Mouse (Mus musculus) stomach, embryonic 16.5 days (tissue): ENCODE results near the gene Strn3. TPM values are rescaled to one million over a fixed set of nuclear protein-coding genes. Genes with fewer than 3 reads are reported as not detected.

Experiments
- ATAC-seq: fragments of 200-750 bp; cut with Nextera tagmentation; 2 replicates; pipeline ENCODE4 v1.8.0; 2017; ENCODE audit warnings: moderate number of reproducible peaks, moderate TSS enrichment; ENCODE audit not compliant: insufficient read depth, low FRiP score
- H3K27ac ChIP-seq: fragments of 300-500 bp; sonication (generic); 2 replicates; pipeline ENCODE4 v1.5.1; 2014; ENCODE audit warnings: low read length
- H3K27me3 ChIP-seq: fragments of 300-500 bp; sonication (generic); 2 replicates; pipeline ENCODE4 v1.6.1; 2014; ENCODE audit warnings: low read length, control low read depth, mixed read lengths; ENCODE audit not compliant: control insufficient read depth, insufficient read depth
- H3K36me3 ChIP-seq: fragments of 300-500 bp; sonication (generic); 2 replicates; pipeline ENCODE4 v1.6.1; 2014; ENCODE audit warnings: low read length; ENCODE audit not compliant: control insufficient read depth, insufficient read depth
- H3K4me1 ChIP-seq: fragments of 300-500 bp; sonication (generic); 2 replicates; pipeline ENCODE4 v1.6.1; 2014; ENCODE audit warnings: low read length, control low read depth, mixed read lengths; ENCODE audit not compliant: control insufficient read depth, insufficient read depth
- H3K4me2 ChIP-seq: fragments of 300-500 bp; sonication (generic); 2 replicates; pipeline ENCODE4 v1.6.1; 2014; ENCODE audit warnings: low read depth, low read length, mixed read lengths
- H3K4me3 ChIP-seq: fragments of 300-500 bp; sonication (generic); replicated peaks from 2 replicates; pipeline ENCODE4 v1.5.1; 2014; ENCODE audit warnings: mild to moderate bottlenecking, low read length
- H3K9ac ChIP-seq: fragments of 300-500 bp; sonication (generic); 2 replicates; pipeline ENCODE4 v1.6.1; 2014; ENCODE audit warnings: low read length
- H3K9me3 ChIP-seq: fragments of 300-500 bp; sonication (generic); replicated peaks from 2 replicates; pipeline ENCODE4 v1.6.1; 2016; ENCODE audit warnings: low read length, control low read depth; ENCODE audit not compliant: control insufficient read depth
- WGBS: fragments of 180-500 bp; shearing (Covaris S2); extraction: QIAGEN DNeasy Blood & Tissue Kit; methylation state at CpG from one replicate; pipeline ENCODE4 v1.1.7; 2014; 5-methylcytosine and 5-hydroxymethylcytosine counted together
- polyA plus RNA-seq: library from polyadenylated mRNA; unstranded; fragments of >200 nt; fragmentation: Nextera tagmentation; extraction: Ambion mirVana; gene quantifications from 2 replicates; pipeline ENCODE4 v1.2.1, GENCODE M21; 2015

Strn3 gene
- polyA plus RNA-seq, 1 experiment from 2014 or later: 28.4 TPM

DNA sequence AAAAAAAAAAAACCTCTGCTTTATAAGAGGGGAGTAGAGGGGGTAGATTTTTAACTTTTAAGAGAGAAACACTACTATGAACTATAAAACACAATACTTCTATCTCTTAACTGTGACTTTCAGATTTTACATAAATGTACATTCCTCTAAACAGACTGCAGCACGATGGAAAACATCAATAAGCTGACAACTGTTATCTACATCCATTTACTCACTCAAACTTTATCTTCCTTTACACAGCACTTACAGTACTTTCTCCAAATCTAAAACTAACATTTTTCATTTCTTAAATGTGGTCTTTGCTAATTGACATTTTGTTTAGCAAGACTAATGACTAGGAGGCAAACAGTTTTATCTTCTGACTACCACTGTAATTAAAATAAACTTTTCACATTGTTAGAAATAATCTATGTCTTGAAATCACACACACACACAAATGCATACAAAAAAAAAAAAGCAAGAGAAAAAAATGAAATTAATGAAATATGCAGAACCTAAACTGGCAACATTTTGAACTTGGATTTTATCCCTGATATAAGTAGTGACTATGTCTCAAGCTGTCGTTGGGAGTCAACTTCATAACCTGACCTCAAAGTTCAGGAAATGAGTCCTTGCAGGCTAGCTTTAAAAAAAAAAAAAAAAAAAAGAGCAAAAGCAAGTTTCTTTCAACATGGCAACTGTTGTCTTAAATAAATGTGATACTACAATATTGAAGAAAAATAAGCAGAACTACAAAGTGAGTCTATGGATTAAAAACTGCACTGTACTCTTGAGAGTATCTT is 54.8 kb downstream of the Strn3 start:
- 22% methylated on average over 2 of the region's 2 CpGs for WGBS
- no peak overlapping the region for H3K4me2 ChIP-seq
- no peaks in the 10 kb centered on the region for H3K4me1 ChIP-seq
- no peak overlapping the region for H3K9ac ChIP-seq
- no peaks in the 10 kb centered on the region for H3K9me3 ChIP-seq
- H3K27me3 ChIP-seq: no peaks in the 10 kb centered on the region
- ATAC-seq: no peak
- H3K36me3 ChIP-seq: no peaks in the 10 kb centered on the region
- H3K4me3 ChIP-seq: no peak overlapping the region
- H3K27ac ChIP-seq: no peak overlapping the region

DNA sequence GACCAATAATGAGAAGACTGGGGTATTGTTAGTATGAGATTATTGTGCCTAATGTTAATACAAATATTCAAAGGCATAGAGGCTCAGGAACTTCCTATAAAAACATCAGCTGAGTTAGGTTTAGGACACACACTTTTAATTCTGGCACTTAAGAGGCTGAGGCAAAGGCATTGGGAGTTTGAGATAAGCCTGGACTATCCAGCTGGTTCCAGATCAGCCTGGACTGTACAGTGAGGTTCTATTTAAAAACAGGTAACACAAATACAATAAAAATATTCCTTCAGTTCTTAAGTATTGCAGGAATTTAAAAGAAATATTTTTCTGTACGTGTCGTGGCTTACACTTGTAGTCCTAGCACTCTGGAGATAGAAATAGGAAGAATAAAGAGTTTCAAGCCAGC is 55.4 kb downstream of the Strn3 start:
- Histone ChIP-seq H3K9ac (no peak overlapping the region), H3K4me3 (no peak overlapping the region), H3K27me3 (no peaks in the 10 kb centered on the region), H3K4me1 (no peaks in the 10 kb centered on the region), H3K9me3 (no peaks in the 10 kb centered on the region), H3K27ac (no peak overlapping the region), H3K36me3 (no peaks in the 10 kb centered on the region), H3K4me2 (no peak overlapping the region)
- ATAC-seq: no peak
- WGBS: 77% methylated on average over 2 of the region's 2 CpGs

GRCm38 (mm10) chr12:51633481-51633880 is 58.2 kb downstream of the Strn3 start:
- H3K27me3 ChIP-seq: no peaks in the 10 kb centered on the region
- no peak overlapping the region for H3K4me2 ChIP-seq
- H3K9me3 ChIP-seq: no peaks in the 10 kb centered on the region
- no peaks in the 10 kb centered on the region for H3K4me1 ChIP-seq
- WGBS: 67% methylated on average over 4 of the region's 4 CpGs
- no peak overlapping the region for H3K4me3 ChIP-seq
- no peak overlapping the region for H3K27ac ChIP-seq
- H3K36me3 ChIP-seq: no peaks in the 10 kb centered on the region
- no peak for ATAC-seq
- no peak overlapping the region for H3K9ac ChIP-seq

- ATAC-seq: no peak
These were observed 68.4 kb downstream of the Strn3 start for GRCm38 (mm10) chr12:51623366-51623694.

DNA sequence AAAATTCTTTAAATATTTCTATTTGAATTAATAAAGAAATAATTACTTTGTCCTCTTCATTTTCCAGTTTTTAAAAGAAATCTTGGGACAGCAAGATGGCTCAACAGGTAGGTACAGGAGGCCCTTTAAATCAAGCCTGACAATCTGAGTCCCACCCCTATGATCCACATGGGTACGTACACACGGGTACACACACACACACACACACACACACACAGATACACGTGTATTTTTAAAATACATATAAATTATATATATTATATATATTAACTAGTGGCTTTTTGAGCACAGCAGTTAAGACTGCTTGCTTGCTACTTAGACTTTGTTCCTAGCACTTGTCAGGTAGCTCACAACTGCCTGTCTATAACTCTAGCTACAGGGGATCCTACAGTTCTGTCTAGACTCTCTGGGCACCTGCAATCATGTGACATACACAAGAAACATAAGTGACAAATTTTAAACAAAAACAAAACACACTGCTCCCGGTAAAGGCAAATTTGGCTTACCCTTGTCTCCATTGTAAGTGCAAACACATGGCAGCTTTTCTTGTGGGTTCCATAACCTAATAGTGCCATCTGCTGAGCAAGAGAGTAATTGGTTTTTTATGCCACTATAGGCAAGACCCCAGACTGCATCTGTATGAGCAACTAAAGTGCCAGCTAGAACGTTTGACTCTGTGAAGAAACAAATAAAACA is 68.9 kb downstream of the Strn3 start:
- Histone ChIP-seq H3K27ac (no peak overlapping the region), H3K9me3 (no peaks in the 10 kb centered on the region), H3K36me3 (peaks cover 11% of the 10 kb centered on the region; the same call in 1 of the 2 replicates), H3K4me2 (no peak overlapping the region), H3K27me3 (no peaks in the 10 kb centered on the region), H3K4me1 (no peaks in the 10 kb centered on the region), H3K9ac (no peak overlapping the region), H3K4me3 (no peak overlapping the region)
- no peak for ATAC-seq
- 83% methylated on average over 5 of the region's 5 CpGs for WGBS

More at GRCm38 (mm10) chr12:51623366-51623694, 68.4 kb downstream of the Strn3 start:
- no peaks in the 10 kb centered on the region for H3K9me3 ChIP-seq
- H3K27me3 ChIP-seq: no peaks in the 10 kb centered on the region
- no peak overlapping the region for H3K9ac ChIP-seq
- H3K4me2 ChIP-seq: no peak overlapping the region
- H3K27ac ChIP-seq: no peak overlapping the region
- H3K4me1 ChIP-seq: no peaks in the 10 kb centered on the region
- peaks cover 11% of the 10 kb centered on the region; the same call in 1 of the 2 replicates for H3K36me3 ChIP-seq
- H3K4me3 ChIP-seq: no peak overlapping the region

GRCm38 (mm10) chr12:51621161-51621560 is 70.5 kb downstream of the Strn3 start:
- no peak for ATAC-seq
- no peaks in the 10 kb centered on the region for H3K27me3 ChIP-seq

GRCm38 (mm10) chr12:51620572-51620971 is 71.1 kb downstream of the Strn3 start:
- Histone ChIP-seq H3K9ac (no peak overlapping the region), H3K4me3 (no peak overlapping the region), H3K9me3 (no peaks in the 10 kb centered on the region), H3K27ac (no peak overlapping the region), H3K27me3 (no peaks in the 10 kb centered on the region), H3K36me3 (peaks cover 19% of the 10 kb centered on the region; the same call in 1 of the 2 replicates), H3K4me1 (no peaks in the 10 kb centered on the region), H3K4me2 (no peak overlapping the region)
- ATAC-seq: no peak

More at GRCm38 (mm10) chr12:51621161-51621560, 70.5 kb downstream of the Strn3 start:
- H3K9ac ChIP-seq: no peak overlapping the region
- H3K36me3 ChIP-seq: peaks cover 18% of the 10 kb centered on the region; the same call in 1 of the 2 replicates
- H3K9me3 ChIP-seq: no peaks in the 10 kb centered on the region
- no peaks in the 10 kb centered on the region for H3K4me1 ChIP-seq
- 88% methylated on average over 5 of the region's 5 CpGs for WGBS
- H3K27ac ChIP-seq: no peak overlapping the region
- no peak overlapping the region for H3K4me2 ChIP-seq
- no peak overlapping the region for H3K4me3 ChIP-seq

DNA sequence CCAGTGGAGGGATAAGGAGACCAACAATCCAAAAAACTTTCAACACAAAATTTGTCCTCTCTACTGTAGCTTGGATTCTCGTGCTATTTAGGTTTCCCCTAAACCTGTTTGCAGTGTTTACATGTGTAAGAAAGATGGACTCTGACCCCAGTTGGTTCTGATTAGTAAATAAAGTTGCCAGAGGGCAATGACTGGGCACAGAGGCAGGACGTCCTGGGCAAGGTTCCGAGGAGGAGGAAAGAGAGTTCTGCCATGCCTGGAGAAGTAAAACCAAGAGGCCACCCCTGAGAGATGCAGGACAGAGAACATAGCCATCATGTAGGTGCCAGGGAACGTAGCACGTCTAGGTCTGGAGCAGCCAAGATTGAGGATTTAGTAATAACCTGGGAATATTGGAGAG is 79.3 kb downstream of the Strn3 start:
- Histone ChIP-seq H3K4me2 (no peak overlapping the region), H3K27me3 (no peaks in the 10 kb centered on the region), H3K4me1 (no peaks in the 10 kb centered on the region), H3K4me3 (no peak overlapping the region), H3K36me3 (peaks cover 12% of the 10 kb centered on the region; the same call in 1 of the 2 replicates), H3K9me3 (no peaks in the 10 kb centered on the region), H3K27ac (no peak overlapping the region), H3K9ac (no peak overlapping the region)
- no peak for ATAC-seq
- 82% methylated on average over 5 of the region's 5 CpGs for WGBS

DNA sequence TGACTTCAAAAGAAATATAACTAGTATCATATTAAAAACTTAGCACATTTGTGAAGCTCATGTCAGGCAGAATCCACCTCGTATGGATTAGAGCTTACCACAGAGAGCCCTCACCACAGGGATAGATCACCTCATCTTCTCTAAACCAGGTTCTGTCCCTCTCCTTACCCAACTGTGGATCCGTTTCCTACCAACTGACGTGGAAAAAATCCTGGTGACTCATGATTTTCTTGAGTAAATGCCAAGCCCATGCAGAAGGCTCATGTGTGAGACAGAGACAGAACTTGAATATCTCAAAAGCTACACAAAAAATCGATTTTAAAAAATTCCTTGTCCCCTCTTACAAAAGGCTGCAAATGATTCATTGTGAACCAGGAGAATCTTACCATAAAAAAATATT is 85.6 kb downstream of the Strn3 start:
- H3K4me1 ChIP-seq: no peaks in the 10 kb centered on the region
- ATAC-seq: no peak
- 81% methylated on average over 4 of the region's 4 CpGs for WGBS

More for the DNA sequence above, 85.6 kb downstream of the Strn3 start:
- Histone ChIP-seq H3K4me3 (no peak overlapping the region), H3K27me3 (no peaks in the 10 kb centered on the region), H3K27ac (no peak overlapping the region), H3K9me3 (no peaks in the 10 kb centered on the region), H3K4me2 (no peak overlapping the region), H3K36me3 (peaks cover 9% of the 10 kb centered on the region; the same call in 1 of the 2 replicates), H3K9ac (no peak overlapping the region)
